Mouse (Mus musculus) stomach, postnatal 0 days (tissue): Measurements from ENCODE around the gene Syt1.

ENCODE experiments used
- CTCF ChIP-seq: IDR thresholded peaks from 2 replicates; pipeline ENCODE4 v1.5.1; 2016; ENCODE audit warnings: antibody characterized with exemption, low read depth, mild to moderate bottlenecking, moderate library complexity
- EP300 ChIP-seq: optimal IDR thresholded peaks from 2 replicates; pipeline ENCODE3; 2016; ENCODE audit warnings: antibody characterized with exemption

DNA sequence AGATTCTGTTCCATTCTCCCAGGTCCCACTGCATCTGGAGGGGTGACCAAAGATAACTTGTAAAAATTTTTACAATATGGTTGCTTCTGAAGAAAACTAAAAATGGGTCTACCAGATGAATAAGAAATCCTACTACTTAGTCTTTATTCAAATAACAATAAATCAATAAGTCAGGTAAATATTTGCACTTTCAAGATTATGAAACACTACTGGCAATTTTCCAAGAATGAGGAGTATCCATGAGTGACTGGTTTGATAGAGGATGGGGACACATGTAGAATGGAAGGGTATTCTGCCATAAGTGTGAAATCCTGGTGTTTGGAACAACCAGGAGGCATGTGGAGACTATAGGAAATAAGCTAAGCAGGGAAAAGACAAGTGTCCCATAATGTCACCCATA lies 124.0 kb downstream of the Syt1 start:
- no peak for TF ChIP-seq CTCF
- TF ChIP-seq EP300: no peak
